Mouse (Mus musculus) limb, embryonic 14.5 days (tissue): Measurements from ENCODE around the gene Tjap1. TPM values are rescaled to one million over a fixed set of nuclear protein-coding genes. Genes with fewer than 3 reads are reported as not detected.

Experiments used
- ATAC-seq: fragments of 200-750 bp; cut with Nextera tagmentation; 2 replicates; pipeline ENCODE4 v1.8.0; 2017; ENCODE audit warnings: low read depth, moderate number of reproducible peaks, moderate TSS enrichment; ENCODE audit not compliant: low FRiP score
- DNase-seq: peaks from one replicate; pipeline ENCODE4 v3.0.0-alpha.2; 2015; ENCODE audit warnings: low spot score
- H3K27ac ChIP-seq: fragments of 300-500 bp; sonication (generic); replicated peaks from 2 replicates; pipeline ENCODE4 v1.5.1; 2014; ENCODE audit warnings: low read depth, mild to moderate bottlenecking, low read length, moderate library complexity, mixed read lengths
- H3K27me3 ChIP-seq: fragments of 300-500 bp; sonication (generic); 2 replicates; pipeline ENCODE4 v1.6.1; 2014; ENCODE audit warnings: low read length, mixed read lengths; ENCODE audit not compliant: control insufficient read depth, insufficient read depth
- H3K36me3 ChIP-seq: fragments of 300-500 bp; sonication (generic); 2 replicates; pipeline ENCODE4 v1.6.1; 2014; ENCODE audit warnings: mild to moderate bottlenecking, low read length, moderate library complexity, mixed read lengths; ENCODE audit not compliant: control insufficient read depth, insufficient read depth
- H3K4me1 ChIP-seq: fragments of 300-500 bp; sonication (generic); 2 replicates; pipeline ENCODE4 v1.6.1; 2014; ENCODE audit warnings: antibody characterized with exemption, low read length, mixed read lengths; ENCODE audit not compliant: control insufficient read depth, insufficient read depth
- H3K4me2 ChIP-seq: fragments of 300-500 bp; sonication (generic); replicated peaks from 2 replicates; pipeline ENCODE4 v1.6.1; 2014; ENCODE audit warnings: low read depth, mild to moderate bottlenecking, low read length, moderate library complexity; ENCODE audit not compliant: severe bottlenecking
- H3K4me3 ChIP-seq: fragments of 300-500 bp; sonication (generic); replicated peaks from 2 replicates; pipeline ENCODE4 v1.5.1; 2014; ENCODE audit warnings: low read length
- H3K9ac ChIP-seq: fragments of 300-500 bp; sonication (generic); 2 replicates; pipeline ENCODE4 v1.6.1; 2014; ENCODE audit warnings: mild to moderate bottlenecking, low read depth, low read length, moderate library complexity; ENCODE audit not compliant: severe bottlenecking
- H3K9me3 ChIP-seq: fragments of 300-500 bp; sonication (generic); 2 replicates; pipeline ENCODE4 v1.6.1; 2016; ENCODE audit warnings: low read length; ENCODE audit not compliant: control insufficient read depth
- POLR2A ChIP-seq: fragments of 200-500 bp; IDR thresholded peaks from 2 replicates; pipeline ENCODE4 v1.8.0; 2012; ENCODE audit warnings: inconsistent platforms, mild to moderate bottlenecking, moderate library complexity, borderline replicate concordance; ENCODE audit not compliant: insufficient read depth, insufficient read length; ENCODE audit errors: extremely low read depth
- WGBS: fragments of 180-500 bp; shearing (Covaris S2); extraction: QIAGEN DNeasy Blood & Tissue Kit; methylation state at CpG from one replicate; pipeline ENCODE4 v1.1.7; 2014; 5-methylcytosine and 5-hydroxymethylcytosine counted together
- polyA plus RNA-seq, 2 experiments: library from polyadenylated mRNA; depleted of rRNA in 1 of 2; stranded (reverse) in 1 of 2; unstranded in 1 of 2; fragments of >200 nt; fragmentation: Nextera tagmentation in 1 of 2; extraction: Ambion mirVana in 1 of 2; gene quantifications; 2 replicates each; pipeline versions ENCODE4 v1.2.1 to v1.2.3; 2012 to 2014

Gene Tjap1
- polyA plus RNA-seq, 2 experiments = 50.6 to 117 TPM

DNA sequence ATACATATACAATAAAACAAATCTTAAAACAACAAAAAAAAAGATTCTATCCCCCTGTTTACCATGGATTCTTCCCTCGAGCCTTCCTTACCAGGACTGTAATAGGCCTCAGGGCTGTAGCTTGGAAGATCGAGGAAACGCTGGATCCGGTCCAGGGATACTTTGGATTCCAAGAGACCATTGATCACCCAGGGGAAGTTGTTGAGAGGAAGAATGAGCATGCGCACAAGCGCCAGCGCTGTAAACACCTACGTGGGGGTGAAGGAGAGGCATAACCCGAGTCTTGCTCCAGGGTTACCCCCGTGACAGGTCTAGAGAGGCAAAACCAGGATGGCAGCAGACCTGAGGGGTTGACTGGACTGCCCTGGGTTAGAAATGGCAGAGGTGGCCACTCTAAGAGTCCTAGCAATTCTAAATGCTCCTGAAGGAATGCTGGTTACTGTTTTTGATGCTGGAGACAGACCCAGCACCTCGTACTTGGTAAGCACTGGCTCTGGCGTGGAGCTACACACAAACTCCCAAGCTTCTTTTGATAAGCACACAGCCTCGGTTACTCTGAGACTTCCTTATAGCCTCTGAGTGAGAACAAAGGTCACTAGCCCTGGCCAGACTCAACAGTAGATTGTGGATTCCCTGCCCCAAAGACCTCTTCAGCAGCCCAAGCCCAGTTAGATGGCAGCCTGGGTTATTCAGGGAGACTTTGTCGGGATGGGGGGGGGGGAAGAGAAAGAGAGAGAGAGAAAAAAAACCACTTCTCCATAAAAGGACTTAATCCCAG lies 39.4 kb upstream of the Tjap1 start:
- no peak for TF ChIP-seq POLR2A
- H3K27ac ChIP-seq = no peak overlapping the region
- no peak overlapping the region for H3K4me2 ChIP-seq
- 86% methylated on average over 14 of the region's 14 CpGs for WGBS
- peaks cover 11% of the 10 kb centered on the region; the same call in 1 of the 2 replicates for H3K36me3 ChIP-seq
- H3K27me3 ChIP-seq = no peaks in the 10 kb centered on the region
- H3K9ac ChIP-seq = no peak overlapping the region
- ATAC-seq (no peak), DNase-seq (no peak)
- H3K4me3 ChIP-seq = no peak overlapping the region
- H3K4me1 ChIP-seq = peaks cover 5% of the 10 kb centered on the region
- no peaks in the 10 kb centered on the region for H3K9me3 ChIP-seq

DNA sequence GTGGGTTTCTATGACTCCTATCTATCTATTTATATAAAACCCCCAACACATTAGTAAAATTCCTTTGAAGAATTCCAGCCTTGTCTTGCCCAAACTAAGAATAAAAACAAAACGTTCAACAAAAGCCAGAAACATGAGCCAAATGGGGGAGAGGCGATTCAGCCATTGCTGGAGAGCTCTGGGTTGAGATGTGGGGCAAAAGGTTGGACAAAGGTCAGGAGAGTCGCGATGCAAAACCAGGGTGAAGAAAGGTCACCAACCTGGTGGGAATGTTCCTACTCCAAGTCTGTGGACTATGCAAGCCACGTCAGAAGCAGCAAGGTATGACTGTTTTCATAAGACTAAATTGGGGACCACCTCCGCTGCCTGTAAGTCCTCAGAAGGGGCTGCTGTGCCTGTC lies 37.7 kb upstream of the Tjap1 start:
- Histone ChIP-seq H3K4me3 (no peak overlapping the region), H3K4me2 (no peak overlapping the region), H3K4me1 (no peaks in the 10 kb centered on the region), H3K36me3 (peaks cover 11% of the 10 kb centered on the region; the same call in 1 of the 2 replicates), H3K27ac (no peak overlapping the region), H3K9me3 (no peaks in the 10 kb centered on the region), H3K9ac (no peak overlapping the region), H3K27me3 (no peaks in the 10 kb centered on the region)
- TF ChIP-seq POLR2A = no peak
- ATAC-seq = no peak
- 72% methylated on average over 6 of the region's 6 CpGs for WGBS
- no peak for DNase-seq

DNA sequence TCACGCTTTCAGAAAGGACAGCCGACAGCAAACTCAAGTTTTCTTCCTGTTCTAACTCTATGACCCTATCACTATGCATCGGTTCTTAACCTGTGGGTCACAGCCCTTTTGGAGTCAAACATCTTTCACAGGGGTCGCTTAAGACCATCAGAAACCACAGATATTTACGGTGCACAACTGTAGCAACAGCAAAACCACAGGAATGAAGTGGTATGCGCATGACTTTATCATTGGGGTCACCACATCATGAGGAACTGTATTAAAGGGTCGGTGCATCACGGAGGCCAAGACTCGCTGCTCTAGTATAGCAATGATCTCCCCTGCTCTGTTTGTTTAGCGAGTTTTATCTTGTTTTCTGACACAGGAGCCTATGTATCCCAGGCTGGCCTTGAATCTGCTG lies 33.0 kb upstream of the Tjap1 start:
- WGBS = 88% methylated on average over 10 of the region's 10 CpGs
- Histone ChIP-seq H3K4me1 (no peaks in the 10 kb centered on the region), H3K4me3 (no peak overlapping the region), H3K36me3 (no peaks in the 10 kb centered on the region), H3K27me3 (no peaks in the 10 kb centered on the region), H3K27ac (no peak overlapping the region), H3K4me2 (no peak overlapping the region), H3K9me3 (no peaks in the 10 kb centered on the region), H3K9ac (no peak overlapping the region)
- no peak for DNase-seq
- TF ChIP-seq POLR2A = no peak
- no peak for ATAC-seq

DNA sequence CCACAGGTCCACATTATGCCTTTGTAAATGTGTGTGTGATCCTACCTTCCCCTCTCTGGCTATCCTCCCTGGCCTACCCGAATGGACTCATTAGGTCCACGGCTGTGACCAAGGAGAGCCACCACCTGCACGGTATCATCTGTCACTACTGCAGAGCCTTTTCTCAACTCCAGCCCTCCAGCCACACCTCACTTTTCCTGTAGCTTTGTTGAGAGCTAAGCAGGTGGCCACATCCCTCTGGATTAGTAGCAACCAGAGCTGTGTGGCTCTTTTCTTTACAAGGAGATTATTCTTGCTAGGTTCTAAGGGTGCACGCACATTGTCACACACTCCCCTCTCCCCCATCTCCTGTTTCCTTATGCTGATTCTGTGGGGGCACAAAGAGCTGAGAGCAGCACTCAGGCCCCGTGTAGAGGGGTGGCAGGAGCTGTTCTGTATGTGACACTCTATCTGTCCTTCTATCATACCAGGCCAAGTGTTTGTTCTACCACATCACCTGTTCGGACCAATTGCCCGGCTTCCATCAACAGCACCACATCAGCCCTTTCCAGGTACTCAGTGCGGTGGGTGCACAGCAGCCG lies 30.4 kb upstream of the Tjap1 start:
- WGBS = 86% methylated on average over 9 of the region's 9 CpGs
- no peak for DNase-seq

DNA sequence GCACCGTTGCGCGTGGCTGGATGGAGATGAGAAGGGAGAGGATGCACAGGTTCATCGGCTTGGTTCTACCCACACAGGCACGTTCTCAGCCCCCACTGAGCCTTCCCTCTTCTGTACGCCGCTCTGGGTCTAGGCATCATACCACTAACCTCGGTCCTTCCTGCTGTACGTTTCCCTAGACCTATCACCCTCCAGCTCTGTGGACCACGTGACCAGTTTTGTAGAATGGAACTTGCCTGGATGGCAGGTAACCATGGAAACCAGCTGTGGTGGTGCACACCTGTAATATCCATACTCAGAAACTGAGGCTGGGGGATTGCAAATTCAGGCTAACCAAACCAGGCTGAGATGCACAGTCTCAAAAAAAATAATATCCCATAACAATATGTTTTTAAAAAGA lies 27.7 kb upstream of the Tjap1 start:
- DNase-seq (no peak), ATAC-seq (no peak)
- Histone ChIP-seq H3K27me3 (no peaks in the 10 kb centered on the region), H3K9ac (no peak overlapping the region), H3K27ac (no peak overlapping the region), H3K4me3 (no peak overlapping the region), H3K4me2 (no peak overlapping the region), H3K9me3 (no peaks in the 10 kb centered on the region), H3K36me3 (0 out of 2 replicates have a peak, but pooled peaks cover 3% of the 10 kb centered on the region), H3K4me1 (no peaks in the 10 kb centered on the region)
- WGBS = 91% methylated on average over 10 of the region's 10 CpGs
- TF ChIP-seq POLR2A = no peak

More for the DNA sequence above, 30.4 kb upstream of the Tjap1 start:
- Histone ChIP-seq H3K4me2 (no peak overlapping the region), H3K36me3 (0 out of 2 replicates have a peak, but pooled peaks cover 3% of the 10 kb centered on the region), H3K4me1 (no peaks in the 10 kb centered on the region), H3K4me3 (no peak overlapping the region), H3K27ac (no peak overlapping the region), H3K9me3 (no peaks in the 10 kb centered on the region), H3K9ac (no peak overlapping the region), H3K27me3 (no peaks in the 10 kb centered on the region)
- no peak for TF ChIP-seq POLR2A
- ATAC-seq = no peak
